Mouse (Mus musculus) lung, embryonic 14.5 days (tissue): ENCODE measurements around the gene Ric3. TPM values are rescaled to one million over a fixed set of nuclear protein-coding genes. Genes with fewer than 3 reads are reported as not detected.

ENCODE experiments used
- ATAC-seq: fragments of 200-750 bp; cut with Nextera tagmentation; 2 replicates; pipeline ENCODE4 v1.8.0; 2017; ENCODE audit warnings: mild to moderate bottlenecking, moderate TSS enrichment, moderate library complexity; ENCODE audit not compliant: insufficient read depth
- DNase-seq: peaks from one replicate; pipeline ENCODE4 v3.0.0-alpha.2; 2015
- H3K27ac ChIP-seq: fragments of 300-500 bp; sonication (generic); 2 replicates; pipeline ENCODE4 v1.5.1; 2014; ENCODE audit warnings: low read depth, mild to moderate bottlenecking, moderate library complexity
- H3K27me3 ChIP-seq: fragments of 300-500 bp; sonication (generic); 2 replicates; pipeline ENCODE4 v1.6.1; 2014; ENCODE audit warnings: low read length, control low read depth; ENCODE audit not compliant: insufficient read depth
- H3K36me3 ChIP-seq: fragments of 300-500 bp; sonication (generic); 2 replicates; pipeline ENCODE4 v1.6.1; 2014; ENCODE audit warnings: control low read depth; ENCODE audit not compliant: insufficient read depth
- H3K4me1 ChIP-seq: fragments of 300-500 bp; sonication (generic); 2 replicates; pipeline ENCODE4 v1.6.1; 2014; ENCODE audit warnings: antibody characterized with exemption, control low read depth; ENCODE audit not compliant: insufficient read depth
- H3K4me2 ChIP-seq: fragments of 300-500 bp; sonication (generic); 2 replicates; pipeline ENCODE4 v1.6.1; 2014; ENCODE audit warnings: mild to moderate bottlenecking
- H3K4me3 ChIP-seq: fragments of 300-500 bp; sonication (generic); 2 replicates; pipeline ENCODE4 v1.5.1; 2014; ENCODE audit warnings: low read depth, low read length
- H3K9ac ChIP-seq: fragments of 300-500 bp; sonication (generic); 2 replicates; pipeline ENCODE4 v1.6.1; 2014
- H3K9me3 ChIP-seq: fragments of 300-500 bp; sonication (generic); 2 replicates; pipeline ENCODE4 v1.6.1; 2016; ENCODE audit warnings: low read depth, low read length, control low read depth
- CTCF ChIP-seq: IDR thresholded peaks from 2 replicates; pipeline ENCODE4 v1.5.1; 2016; ENCODE audit warnings: antibody characterized with exemption, low read depth
- WGBS: fragments of 180-500 bp; shearing (Covaris S2); extraction: QIAGEN DNeasy Blood & Tissue Kit; methylation state at CpG from one replicate; pipeline ENCODE4 v1.1.7; 2014; 5-methylcytosine and 5-hydroxymethylcytosine counted together
- polyA plus RNA-seq: library from polyadenylated mRNA; unstranded; fragments of >200 nt; fragmentation: Nextera tagmentation; extraction: Ambion mirVana; gene quantifications from 2 replicates; pipeline ENCODE4 v1.2.1, GENCODE M21; 2014

Ric3 gene
- polyA plus RNA-seq, 1 experiment from 2014 or later, result 1.1 TPM

DNA sequence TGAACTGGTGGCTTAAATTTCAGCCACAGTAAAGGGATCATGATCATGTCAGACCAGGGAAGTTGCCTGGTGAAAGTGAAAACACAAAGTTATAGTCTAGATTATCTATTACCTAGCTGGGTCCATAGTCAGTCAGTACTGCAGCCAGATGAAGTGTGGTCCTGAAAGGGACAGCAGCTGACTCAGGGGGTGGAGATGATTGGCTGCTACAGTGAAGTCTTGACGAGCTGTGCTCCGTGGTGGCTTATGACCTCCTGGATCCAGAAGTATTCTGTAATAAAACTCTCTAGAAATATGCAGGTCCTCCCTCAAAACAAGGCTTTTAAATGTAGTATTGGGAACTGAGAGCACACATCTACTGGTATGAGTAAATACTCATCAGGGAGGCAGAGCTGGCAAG, 3.8 kb upstream of the Ric3 start:
- peak; percentile 17 for DNase-seq
- Histone ChIP-seq H3K9me3 (no peaks in the 10 kb centered on the region), H3K27me3 (peaks cover 16% of the 10 kb centered on the region), H3K4me2 (no peak overlapping the region), H3K36me3 (no peaks in the 10 kb centered on the region), H3K9ac (no peak overlapping the region), H3K4me1 (no peaks in the 10 kb centered on the region; the same call in 1 of the 2 replicates), H3K27ac (no peak overlapping the region), H3K4me3 (no peak overlapping the region)
- no peak for ATAC-seq
- WGBS, result 7% methylated on average over 2 of the region's 2 CpGs
- TF ChIP-seq CTCF, result no peak

GRCm38 (mm10) chr7:109083813-109084184, 668 bp upstream of the Ric3 start:
- no peaks in the 10 kb centered on the region for H3K36me3 ChIP-seq
- peaks cover 16% of the 10 kb centered on the region for H3K27me3 ChIP-seq
- no peaks in the 10 kb centered on the region for H3K9me3 ChIP-seq
- 67% methylated on average over 4 of the region's 4 CpGs for WGBS
- H3K4me2 ChIP-seq, result no peak overlapping the region
- no peak overlapping the region for H3K4me3 ChIP-seq
- H3K27ac ChIP-seq, result no peak overlapping the region
- H3K9ac ChIP-seq, result no peak overlapping the region
- peak; percentile 1 for DNase-seq
- ATAC-seq, result no peak
- no peak for TF ChIP-seq CTCF
- H3K4me1 ChIP-seq, result no peaks in the 10 kb centered on the region; the same call in 1 of the 2 replicates

DNA sequence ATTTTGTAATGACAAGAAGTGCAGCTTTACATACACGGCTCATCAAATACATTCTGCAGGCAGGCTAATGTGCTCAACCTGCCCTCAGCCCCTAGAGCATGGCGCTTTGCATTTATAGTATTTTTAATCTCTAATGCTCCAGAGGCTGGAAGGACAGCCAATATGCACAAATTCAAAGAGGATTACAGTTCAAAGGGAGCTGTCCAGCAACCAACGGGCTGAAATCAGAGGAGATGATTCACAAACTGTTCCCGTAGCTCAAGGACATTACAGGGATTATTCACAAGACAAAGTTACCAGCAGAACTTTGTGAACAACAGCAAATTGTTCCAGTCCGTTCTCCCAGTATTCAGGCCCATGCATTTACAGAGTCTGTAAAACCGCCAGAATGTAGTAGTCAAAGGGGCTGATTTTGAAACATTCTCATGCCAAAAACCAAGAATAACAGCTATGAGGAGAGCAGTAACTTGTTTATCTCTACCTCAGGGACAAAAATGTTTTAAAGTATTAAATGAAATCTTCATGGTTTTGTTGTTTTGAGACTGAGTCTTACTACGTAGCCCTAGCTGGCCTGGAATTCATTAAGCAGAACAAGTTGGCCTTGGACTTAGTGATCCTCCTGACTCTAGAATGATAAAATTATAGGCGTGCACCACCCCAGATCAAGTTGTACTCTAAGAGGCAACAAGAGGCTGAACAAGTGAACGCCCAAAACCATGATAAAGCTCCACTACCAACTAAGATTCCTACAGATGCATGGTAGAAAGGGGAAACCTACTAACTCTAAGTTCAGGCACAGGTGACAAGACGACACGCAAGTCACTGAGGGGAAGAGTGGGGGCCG, 640 bp downstream of the Ric3 start:
- peak overlapping the region; percentile 46 for H3K4me3 ChIP-seq
- DNase-seq (peak; percentile 86), ATAC-seq (no peak)
- H3K36me3 ChIP-seq, result no peaks in the 10 kb centered on the region
- no peaks in the 10 kb centered on the region; the same call in 1 of the 2 replicates for H3K4me1 ChIP-seq
- H3K27me3 ChIP-seq, result peaks cover 16% of the 10 kb centered on the region
- H3K9ac ChIP-seq, result no peak overlapping the region
- 20% methylated on average over 12 of the region's 12 CpGs for WGBS
- H3K4me2 ChIP-seq, result peak overlapping the region; percentile 63
- no peaks in the 10 kb centered on the region for H3K9me3 ChIP-seq
- no peak for TF ChIP-seq CTCF
- H3K27ac ChIP-seq, result no peak overlapping the region

GRCm38 (mm10) chr7:109072326-109072725, 10.8 kb downstream of the Ric3 start:
- H3K9me3 ChIP-seq, result no peaks in the 10 kb centered on the region
- 68% methylated on average over 5 of the region's 5 CpGs for WGBS
- DNase-seq (no peak), ATAC-seq (no peak)
- no peak overlapping the region for H3K4me3 ChIP-seq
- no peak overlapping the region for H3K27ac ChIP-seq
- no peaks in the 10 kb centered on the region for H3K27me3 ChIP-seq
- TF ChIP-seq CTCF, result no peak
- H3K4me1 ChIP-seq, result no peaks in the 10 kb centered on the region
- H3K9ac ChIP-seq, result no peak overlapping the region
- no peak overlapping the region for H3K4me2 ChIP-seq
- H3K36me3 ChIP-seq, result no peaks in the 10 kb centered on the region

GRCm38 (mm10) chr7:109069641-109070040, 13.5 kb downstream of the Ric3 start:
- TF ChIP-seq CTCF, result no peak
- 79% methylated on average over 4 of the region's 4 CpGs for WGBS
- Histone ChIP-seq H3K27ac (no peak overlapping the region), H3K4me3 (no peak overlapping the region), H3K9ac (no peak overlapping the region), H3K27me3 (no peaks in the 10 kb centered on the region), H3K36me3 (no peaks in the 10 kb centered on the region), H3K4me1 (no peaks in the 10 kb centered on the region), H3K4me2 (no peak overlapping the region), H3K9me3 (no peaks in the 10 kb centered on the region)
- ATAC-seq, result no peak
- DNase-seq, result no peak

DNA sequence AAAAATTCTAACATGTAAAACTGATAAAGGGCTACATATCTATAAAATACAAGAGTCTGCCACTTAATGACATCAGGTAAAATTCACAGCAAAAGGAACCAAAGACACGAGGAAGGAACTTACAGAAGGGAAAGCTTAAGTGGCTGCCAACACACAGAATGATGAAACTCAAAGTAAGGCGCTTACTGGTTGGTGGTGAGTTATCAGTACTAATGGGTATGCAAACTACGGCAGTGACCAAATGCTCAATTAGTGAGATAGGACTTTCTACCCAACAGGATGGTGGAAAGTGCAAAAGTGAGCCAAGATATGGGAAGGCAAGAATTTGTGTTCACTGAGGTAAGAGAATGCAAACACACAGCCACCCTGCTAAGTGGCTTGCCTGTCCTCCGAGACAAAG, 23.6 kb downstream of the Ric3 start:
- no peaks in the 10 kb centered on the region for H3K36me3 ChIP-seq
- no peak overlapping the region for H3K27ac ChIP-seq
- no peak overlapping the region for H3K4me2 ChIP-seq
- ATAC-seq, result no peak
- TF ChIP-seq CTCF, result no peak
- 77% methylated on average over 4 of the region's 4 CpGs for WGBS
- no peak overlapping the region for H3K4me3 ChIP-seq
- H3K9ac ChIP-seq, result no peak overlapping the region
- no peaks in the 10 kb centered on the region for H3K9me3 ChIP-seq
- DNase-seq, result no peak
- no peaks in the 10 kb centered on the region for H3K27me3 ChIP-seq
- no peaks in the 10 kb centered on the region for H3K4me1 ChIP-seq

- Histone ChIP-seq H3K27ac (no peak overlapping the region), H3K4me2 (no peak overlapping the region), H3K9me3 (no peaks in the 10 kb centered on the region), H3K4me3 (no peak overlapping the region), H3K4me1 (no peaks in the 10 kb centered on the region), H3K9ac (no peak overlapping the region), H3K36me3 (no peaks in the 10 kb centered on the region), H3K27me3 (no peaks in the 10 kb centered on the region)
- no peak for ATAC-seq
- WGBS, result 76% methylated on average over 1 of the region's 1 CpGs
- DNase-seq, result no peak
- no peak for TF ChIP-seq CTCF
Measured at GRCm38 (mm10) chr7:109050831-109051230, 32.3 kb downstream of the Ric3 start.
